Mouse (Mus musculus) bone marrow, adult 2 months (tissue): ENCODE data around the gene Ube2q2.

Source experiments
- CTCF ChIP-seq: fragments of 200-500 bp; IDR thresholded peaks from 2 replicates; pipeline ENCODE4 v1.5.1; 2011; ENCODE audit warnings: low read length, control low read depth; ENCODE audit not compliant: control insufficient read depth, insufficient read depth
- POLR2A ChIP-seq: fragments of 200-500 bp; IDR thresholded peaks from 2 replicates; pipeline ENCODE4 v1.6.1; 2011; ENCODE audit warnings: low read depth, mild to moderate bottlenecking, control low read depth, low read length, borderline replicate concordance; ENCODE audit not compliant: control insufficient read depth

GRCm38 (mm10) chr9:55151096-55151495, 2.4 kb downstream of the Ube2q2 start:
- TF ChIP-seq CTCF (no peak), POLR2A (no peak)
